Mouse (Mus musculus) lung, postnatal 14 days (tissue): Measurements from ENCODE around the gene Gm10778.
"Not testable (repeated sequence)": the region's sequence is repeated elsewhere in the genome, so short reads cannot be mapped to it uniquely, and the experiment has no call there.

Experiments used
- DNase-seq: peaks from one replicate; pipeline ENCODE4 v3.0.0; 2021

Gm10778 gene

DNA sequence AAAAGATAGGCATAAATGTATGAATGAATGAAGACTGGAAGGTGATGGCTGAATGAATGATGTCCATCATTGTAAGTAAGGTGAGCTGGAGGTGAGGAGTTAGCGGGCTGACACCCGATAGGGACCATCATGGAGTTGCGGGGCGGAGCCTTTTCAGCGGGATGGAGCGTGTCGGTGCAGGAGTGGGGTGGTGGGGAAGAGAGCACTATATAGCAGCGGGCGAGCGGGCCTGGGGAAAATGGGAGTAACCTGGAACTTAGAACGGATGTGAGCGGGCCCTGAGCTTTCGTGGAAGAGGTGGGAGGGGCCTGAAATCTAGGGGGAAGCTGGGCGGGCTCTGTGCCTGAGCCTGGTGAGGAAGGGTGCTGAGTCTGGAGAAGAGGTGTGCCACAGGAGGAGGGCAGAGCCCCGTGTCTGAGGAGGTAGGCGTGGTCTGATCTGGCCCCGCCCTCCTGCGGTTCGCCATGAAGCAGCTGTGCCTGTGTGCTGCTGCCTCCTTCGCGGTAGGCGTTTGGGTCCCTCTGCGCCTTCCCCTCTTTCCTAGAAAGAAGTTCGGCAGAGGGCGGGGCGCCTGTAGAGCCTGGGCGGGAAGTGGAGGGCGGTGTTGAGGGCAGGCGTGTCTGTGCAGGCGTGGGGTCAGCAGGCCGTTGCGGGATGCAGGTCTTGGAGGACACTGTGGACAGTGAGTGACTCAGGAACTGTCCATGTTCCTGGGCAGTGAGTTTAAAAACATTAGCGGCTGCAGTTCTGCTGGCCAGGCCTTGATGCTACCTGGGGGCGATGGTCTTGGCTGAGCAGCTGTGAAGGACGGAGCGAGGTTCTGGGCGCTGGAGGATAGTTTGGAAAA is 15.4 kb upstream of the Gm10778 start:
- peak; percentile 85 for DNase-seq

GRCm38 (mm10) chr10:81636338-81636737 is 12.5 kb upstream of the Gm10778 start:
- DNase-seq, result no peak

GRCm38 (mm10) chr10:81638101-81638500 is 10.8 kb upstream of the Gm10778 start:
- DNase-seq, result no peak

GRCm38 (mm10) chr10:81640825-81641224 is 8.0 kb upstream of the Gm10778 start:
- DNase-seq, result not testable (repeated sequence)

DNA sequence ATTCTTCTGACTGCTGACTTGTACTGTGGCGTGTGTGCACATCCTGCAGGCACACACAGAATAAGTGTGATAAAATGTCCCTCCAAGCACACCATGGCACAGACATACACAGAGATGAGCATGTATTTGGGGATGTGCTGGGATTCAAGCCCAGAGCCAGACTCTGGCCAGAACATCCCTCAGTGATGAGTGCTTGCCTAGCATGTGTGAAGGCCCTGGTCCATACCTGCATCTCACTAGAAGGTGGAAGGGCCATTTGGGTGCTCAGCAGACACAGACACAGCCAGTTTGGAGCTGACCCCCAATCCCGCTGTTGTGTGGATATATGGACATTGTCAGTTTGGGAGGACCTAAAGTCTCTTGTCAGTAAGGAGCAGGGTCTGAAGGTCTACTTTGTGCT is 7.3 kb upstream of the Gm10778 start:
- DNase-seq, result no peak

DNA sequence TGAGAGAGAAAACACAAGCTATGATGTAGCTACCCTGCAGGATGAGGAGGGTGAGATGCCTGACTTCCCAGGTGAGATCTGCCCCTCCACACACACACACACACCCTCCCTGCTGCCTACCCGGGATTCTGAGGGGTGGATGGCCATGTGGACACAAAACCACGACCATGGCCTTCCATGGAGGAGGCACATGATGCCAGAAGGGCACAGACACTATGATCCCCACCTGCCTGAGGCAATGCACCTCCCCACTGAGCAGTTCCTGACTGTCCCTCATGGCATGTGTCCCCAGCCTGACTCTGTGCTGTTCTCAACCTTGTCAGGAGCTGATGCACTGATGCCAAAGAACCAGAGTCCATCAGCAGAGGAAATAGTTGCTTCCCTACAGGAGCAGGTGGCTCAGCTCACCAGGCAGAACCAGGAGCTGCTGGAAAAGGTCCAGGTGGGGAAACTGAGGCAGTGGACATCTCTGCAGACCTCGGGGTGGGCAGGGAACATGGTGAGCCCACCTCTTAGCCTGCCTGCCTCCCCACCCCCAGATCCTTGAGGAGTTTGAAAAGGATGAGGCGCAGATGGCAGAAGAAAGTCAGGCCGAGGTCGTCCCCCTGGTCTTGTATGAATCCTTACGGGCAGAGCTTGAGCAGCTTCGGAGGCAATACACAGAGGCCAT is 6.7 kb upstream of the Gm10778 start:
- DNase-seq, result no peak

DNA sequence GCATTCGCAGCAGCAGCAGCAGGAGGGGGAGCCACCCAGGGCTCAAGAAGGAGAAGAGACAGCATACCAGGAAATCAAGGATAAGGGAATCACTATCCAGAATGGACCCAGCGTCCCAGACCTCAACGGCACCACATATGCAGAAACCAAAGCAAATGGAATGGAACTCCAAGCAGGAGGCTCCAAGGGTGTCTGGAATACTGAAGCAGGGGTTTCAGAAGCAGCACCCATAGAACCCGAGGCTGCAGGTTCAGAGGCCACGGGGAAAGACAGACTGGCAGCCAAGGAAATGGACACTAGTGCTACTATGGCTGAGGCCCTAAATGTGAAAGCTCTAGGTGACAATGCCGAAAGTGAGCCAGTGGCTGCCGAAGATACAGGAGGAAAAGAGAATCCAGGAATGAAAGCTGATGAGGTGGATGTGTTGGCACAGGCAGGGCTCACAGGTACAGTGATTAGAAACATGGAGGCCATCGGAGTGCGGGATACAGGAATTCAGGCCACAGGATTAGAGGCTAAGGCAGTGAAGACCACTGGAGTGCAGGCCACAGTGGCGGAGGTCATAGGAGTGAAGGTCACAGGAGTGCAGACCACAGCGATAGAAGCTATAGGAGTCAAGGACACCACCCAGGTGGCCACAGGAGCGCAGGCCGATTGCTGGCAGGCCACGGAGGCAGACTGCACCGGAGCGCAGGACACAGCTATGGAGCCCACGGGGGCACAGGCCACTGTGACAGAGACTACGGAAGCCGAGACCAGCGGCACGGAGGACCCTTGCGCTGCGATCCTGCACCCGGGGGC is 6.0 kb upstream of the Gm10778 start:
- DNase-seq, result no peak

GRCm38 (mm10) chr10:81643449-81644055 is 5.3 kb upstream of the Gm10778 start:
- DNase-seq, result peak; percentile 95

DNA sequence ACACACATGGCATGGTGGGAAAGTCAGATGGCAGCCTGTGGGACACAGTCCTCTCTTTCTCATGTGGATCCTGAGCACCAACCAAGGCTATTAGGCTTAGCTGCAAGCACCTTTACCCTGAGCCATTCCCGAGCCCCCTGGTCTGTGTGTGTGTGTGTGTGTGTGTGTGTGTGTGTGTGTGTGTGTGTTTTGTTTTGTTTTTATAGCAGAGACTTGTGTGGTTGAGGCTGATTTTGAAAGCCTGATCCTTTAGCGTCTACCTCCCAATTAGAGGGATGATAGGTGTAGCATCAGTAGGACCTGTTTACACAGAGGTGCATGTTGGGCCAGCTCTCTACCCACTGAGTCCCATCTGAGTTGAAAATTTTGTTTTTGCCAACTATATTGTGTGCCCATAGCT is 4.7 kb upstream of the Gm10778 start:
- no peak for DNase-seq

DNA sequence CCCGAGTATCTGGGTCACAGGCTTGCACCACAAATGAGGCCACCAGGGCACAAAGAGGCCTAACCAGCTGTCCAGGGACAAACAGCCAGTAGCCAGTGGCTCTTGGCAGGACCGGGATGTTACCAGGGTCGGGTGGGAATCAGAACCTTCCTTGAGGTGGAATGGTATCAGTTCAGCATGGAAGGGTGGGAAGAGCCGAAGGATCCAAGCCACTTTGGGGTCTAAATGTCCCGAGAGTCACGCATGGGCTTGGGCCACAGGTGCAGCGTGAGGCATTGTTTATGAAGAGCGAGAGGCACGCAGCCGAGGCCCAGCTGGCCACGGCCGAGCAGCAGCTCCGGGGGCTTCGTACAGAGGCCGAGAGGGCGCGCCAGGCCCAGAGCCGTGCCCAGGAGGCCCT is 4.1 kb upstream of the Gm10778 start:
- no peak for DNase-seq

DNA sequence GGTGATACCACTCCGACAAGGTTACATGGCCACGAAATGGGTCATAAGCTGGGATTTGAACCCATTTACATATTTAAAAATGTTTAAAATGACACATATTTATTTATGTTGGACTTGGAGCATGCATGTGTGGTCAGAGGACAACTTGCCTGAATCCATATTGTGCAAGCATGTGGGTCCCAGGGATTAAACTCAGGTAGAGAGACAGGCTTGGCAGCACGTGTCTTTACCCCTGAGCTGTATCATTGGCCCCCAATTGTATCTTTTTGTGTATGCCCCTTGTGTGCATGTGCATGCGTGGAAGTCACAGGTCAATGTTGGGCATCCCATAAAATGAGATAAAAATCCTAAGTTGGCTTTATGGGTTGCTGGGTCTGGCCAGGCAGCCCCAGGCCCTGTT is 3.5 kb upstream of the Gm10778 start:
- no peak for DNase-seq

- no peak for DNase-seq
These were observed 2.8 kb upstream of the Gm10778 start for GRCm38 (mm10) chr10:81646015-81646555.

GRCm38 (mm10) chr10:81655178-81655577 is 6.3 kb downstream of the Gm10778 start:
- DNase-seq, result no peak

GRCm38 (mm10) chr10:81656174-81656573 is 7.3 kb downstream of the Gm10778 start:
- no peak for DNase-seq

GRCm38 (mm10) chr10:81687114-81687513 is 38.3 kb downstream of the Gm10778 start:
- DNase-seq, result not testable (repeated sequence)

GRCm38 (mm10) chr10:81704531-81705301 is 55.9 kb downstream of the Gm10778 start, which contains the start of gene Zfp433:
TSS of gene Zfp433 (plus strand) at chr10:81704825.
- not testable (repeated sequence) for DNase-seq
